Mouse (Mus musculus): ENCODE data around the gene Ankrd28.

The Ankrd28 gene

GRCm38 (mm10) chr14:31650347-31650746, 180.1 kb downstream of the Ankrd28 start:
- DNase-seq (ENCODE audit: low spot score in 2 of 2) = no peak
